Mouse (Mus musculus) kidney, adult 2 months (tissue): ENCODE results near the gene Pkn3. TPM values are rescaled to one million over a fixed set of nuclear protein-coding genes. Genes with fewer than 3 reads are reported as not detected.

Experiments
- DNase-seq: peaks from one replicate; pipeline ENCODE4 v3.0.0; 2021
- H3K27ac ChIP-seq: fragments of 200-500 bp; 2 replicates; pipeline ENCODE4 v1.5.1; 2012; ENCODE audit warnings: low read depth, low read length, control low read depth, inconsistent platforms; ENCODE audit not compliant: insufficient read depth
- H3K27me3 ChIP-seq: fragments of 200-500 bp; replicated peaks from 2 replicates; pipeline ENCODE4 v1.6.1; 2012; ENCODE audit warnings: mild to moderate bottlenecking, moderate library complexity, low read length, inconsistent platforms; ENCODE audit not compliant: control insufficient read depth, insufficient read depth
- H3K36me3 ChIP-seq: fragments of 200-500 bp; 2 replicates; pipeline ENCODE4 v1.6.1; 2012; ENCODE audit warnings: mild to moderate bottlenecking, moderate library complexity, low read length, inconsistent platforms; ENCODE audit not compliant: control insufficient read depth, insufficient read depth
- H3K4me1 ChIP-seq: fragments of 200-500 bp; 2 replicates; pipeline ENCODE4 v1.6.1; 2011; ENCODE audit warnings: low read length; ENCODE audit not compliant: control insufficient read depth, insufficient read depth
- H3K4me3 ChIP-seq: fragments of 200-500 bp; 2 replicates; pipeline ENCODE4 v1.5.1; 2011; ENCODE audit warnings: mild to moderate bottlenecking, low read depth, low read length, control low read depth; ENCODE audit not compliant: insufficient read depth
- CTCF ChIP-seq: fragments of 200-500 bp; conservative IDR thresholded peaks from 2 replicates; pipeline ENCODE4 v1.5.1; 2011; ENCODE audit warnings: low read depth, mild to moderate bottlenecking, control low read depth, low read length, moderate library complexity, mixed read lengths; ENCODE audit not compliant: insufficient read depth, insufficient read length
- POLR2A ChIP-seq: fragments of 200-500 bp; IDR thresholded peaks from one replicate; pipeline ENCODE4 v1.6.1; 2011; ENCODE audit warnings: low read depth, low read length, control low read depth
- WGBS: fragments of 180-500 bp; shearing (Covaris S2); methylation state at CpG from one replicate; pipeline ENCODE4 v1.1.7; 2018; 5-methylcytosine and 5-hydroxymethylcytosine counted together
- polyA plus RNA-seq: library from polyadenylated mRNA; depleted of rRNA; stranded (reverse); fragments of >200 nt; gene quantifications from 2 replicates; pipeline ENCODE4 v1.2.3, GENCODE M21; 2012

The Pkn3 gene
- polyA plus RNA-seq, 1 experiment = 4.8 TPM

- Histone ChIP-seq H3K36me3 (no peaks in the 10 kb centered on the region), H3K4me1 (no peaks in the 10 kb centered on the region; the same call in 1 of the 2 replicates), H3K4me3 (no peak overlapping the region), H3K27me3 (no peaks in the 10 kb centered on the region), H3K27ac (no peak overlapping the region)
- no peak for TF ChIP-seq POLR2A
- no peak for TF ChIP-seq CTCF
- DNase-seq = no peak
- WGBS = 22% methylated on average over 3 of the region's 3 CpGs
Measured at GRCm38 (mm10) chr2:30075625-30076024, 1.9 kb upstream of the Pkn3 start.

- H3K27me3 ChIP-seq = no peaks in the 10 kb centered on the region
- no peak for TF ChIP-seq CTCF
- no peak for TF ChIP-seq POLR2A
- WGBS = 91% methylated on average over 9 of the region's 9 CpGs
Measured at GRCm38 (mm10) chr2:30076439-30076838, 1.0 kb upstream of the Pkn3 start.

GRCm38 (mm10) chr2:30076959-30077358 is 525 bp upstream of the Pkn3 start:
- TF ChIP-seq CTCF (no peak), POLR2A (no peak)
- no peak for DNase-seq
- no peak overlapping the region for H3K27ac ChIP-seq
- H3K27me3 ChIP-seq = no peaks in the 10 kb centered on the region
- H3K4me1 ChIP-seq = no peaks in the 10 kb centered on the region; the same call in 1 of the 2 replicates
- H3K4me3 ChIP-seq = no peak overlapping the region
- H3K36me3 ChIP-seq = no peaks in the 10 kb centered on the region
- 69% methylated on average over 6 of the region's 6 CpGs for WGBS

More at GRCm38 (mm10) chr2:30076439-30076838, 1.0 kb upstream of the Pkn3 start:
- no peak for DNase-seq
- Histone ChIP-seq H3K4me1 (no peaks in the 10 kb centered on the region; the same call in 1 of the 2 replicates), H3K4me3 (no peak overlapping the region), H3K27ac (no peak overlapping the region), H3K36me3 (no peaks in the 10 kb centered on the region)

- H3K36me3 ChIP-seq = no peaks in the 10 kb centered on the region
- H3K4me3 ChIP-seq = no peak overlapping the region
- TF ChIP-seq POLR2A (no peak), CTCF (no peak)
- H3K27ac ChIP-seq = peak overlapping the region; percentile 29; the same call in 1 of the 2 replicates
- peak; percentile 64 for DNase-seq
- WGBS = 38% methylated on average over 10 of the region's 10 CpGs
- no peaks in the 10 kb centered on the region; the same call in 1 of the 2 replicates for H3K4me1 ChIP-seq
- no peaks in the 10 kb centered on the region for H3K27me3 ChIP-seq
Measured at GRCm38 (mm10) chr2:30078349-30078712, 847 bp downstream of the Pkn3 start.

- Histone ChIP-seq H3K27ac (peak overlapping the region; percentile 49), H3K27me3 (no peaks in the 10 kb centered on the region), H3K36me3 (no peaks in the 10 kb centered on the region), H3K4me1 (no peaks in the 10 kb centered on the region; the same call in 1 of the 2 replicates), H3K4me3 (no peak overlapping the region)
- TF ChIP-seq POLR2A (no peak), CTCF (no peak)
- no peak for DNase-seq
- WGBS = 68% methylated on average over 4 of the region's 4 CpGs
Measured at GRCm38 (mm10) chr2:30078760-30079159, 1.3 kb downstream of the Pkn3 start.

- WGBS = 88% methylated on average over 15 of the region's 15 CpGs
- H3K36me3 ChIP-seq = no peaks in the 10 kb centered on the region
- no peak for DNase-seq
- H3K4me1 ChIP-seq = no peaks in the 10 kb centered on the region; the same call in 1 of the 2 replicates
- H3K27me3 ChIP-seq = no peaks in the 10 kb centered on the region
- TF ChIP-seq CTCF (no peak), POLR2A (no peak)
- H3K27ac ChIP-seq = no peak overlapping the region
- no peak overlapping the region for H3K4me3 ChIP-seq
Measured at GRCm38 (mm10) chr2:30080181-30080800, 2.8 kb downstream of the Pkn3 start.

- Histone ChIP-seq H3K27me3 (no peaks in the 10 kb centered on the region), H3K4me1 (no peaks in the 10 kb centered on the region), H3K36me3 (no peaks in the 10 kb centered on the region), H3K4me3 (no peak overlapping the region), H3K27ac (no peak overlapping the region)
- DNase-seq = no peak
- 51% methylated on average over 5 of the region's 5 CpGs for WGBS
- TF ChIP-seq CTCF (no peak), POLR2A (no peak)
Measured at GRCm38 (mm10) chr2:30084113-30084512, 6.6 kb downstream of the Pkn3 start.

- DNase-seq = no peak
- Histone ChIP-seq H3K27me3 (no peaks in the 10 kb centered on the region), H3K36me3 (no peaks in the 10 kb centered on the region), H3K27ac (no peak overlapping the region), H3K4me3 (no peak overlapping the region), H3K4me1 (no peaks in the 10 kb centered on the region)
- 45% methylated on average over 12 of the region's 12 CpGs for WGBS
- TF ChIP-seq POLR2A (no peak), CTCF (no peak)
Measured at GRCm38 (mm10) chr2:30084632-30085031, 7.1 kb downstream of the Pkn3 start.
